Mouse (Mus musculus) olfactory bulb, adult 2 months (tissue): ENCODE results near the gene Gm5134.

Experiments used
- CTCF ChIP-seq: fragments of 200-500 bp; IDR thresholded peaks from 2 replicates; pipeline ENCODE4 v1.5.1; 2012; ENCODE audit warnings: low read depth, mild to moderate bottlenecking, low read length, moderate library complexity; ENCODE audit not compliant: insufficient read depth
- POLR2A ChIP-seq: fragments of 200-500 bp; IDR thresholded peaks from 2 replicates; pipeline ENCODE4 v1.6.1; 2012; ENCODE audit warnings: mild to moderate bottlenecking, low read depth, low read length, moderate library complexity; ENCODE audit not compliant: insufficient read depth

- TF ChIP-seq CTCF (no peak), POLR2A (no peak)
Observed at GRCm38 (mm10) chr10:76034001-76034600, 79.8 kb downstream of the Gm5134 start.
